Mouse (Mus musculus) ES-Bruce4 (cell line): ENCODE data around the gene Spert. TPM values are rescaled to one million over a fixed set of nuclear protein-coding genes. Genes with fewer than 3 reads are reported as not detected.

Source experiments
- H3K27ac ChIP-seq: 2 replicates; pipeline ENCODE4 v1.5.1; 2012; ENCODE audit warnings: low read length, inconsistent platforms; ENCODE audit not compliant: insufficient read depth
- H3K27me3 ChIP-seq: 2 replicates; pipeline ENCODE4 v1.6.1; 2012; ENCODE audit warnings: mild to moderate bottlenecking, low read length, inconsistent platforms; ENCODE audit not compliant: control insufficient read depth, poor library complexity, insufficient read depth, severe bottlenecking
- H3K36me3 ChIP-seq: 2 replicates; pipeline ENCODE4 v1.6.1; 2012; ENCODE audit warnings: inconsistent platforms, mild to moderate bottlenecking, low read length, moderate library complexity; ENCODE audit not compliant: control insufficient read depth, poor library complexity, insufficient read depth, severe bottlenecking
- H3K4me1 ChIP-seq: one replicate; pipeline ENCODE4 v1.8.1; 2011; ENCODE audit warnings: low read length; ENCODE audit not compliant: control insufficient read depth, insufficient read depth
- H3K4me3 ChIP-seq: 2 replicates; pipeline ENCODE4 v1.5.1; 2011; ENCODE audit warnings: low read depth, mild to moderate bottlenecking, low read length
- H3K9ac ChIP-seq: 2 replicates; pipeline ENCODE4 v1.6.1; 2012; ENCODE audit warnings: low read depth, mild to moderate bottlenecking, inconsistent platforms; ENCODE audit not compliant: poor library complexity, severe bottlenecking
- H3K9me3 ChIP-seq: replicated peaks from 2 replicates; pipeline ENCODE4 v1.6.1; 2012; ENCODE audit warnings: mild to moderate bottlenecking, low read length, inconsistent platforms; ENCODE audit not compliant: control insufficient read depth, poor library complexity, insufficient read depth, severe bottlenecking
- CTCF ChIP-seq: IDR thresholded peaks from one replicate; pipeline ENCODE4 v1.8.1; 2011; ENCODE audit warnings: low read depth, low read length
- EP300 ChIP-seq: IDR thresholded peaks from 2 replicates; pipeline ENCODE4 v1.6.1; 2011; ENCODE audit warnings: low read depth, low read length; ENCODE audit not compliant: insufficient read depth
- POLR2A ChIP-seq: IDR thresholded peaks from one replicate; pipeline ENCODE4 v1.8.1; 2011; ENCODE audit warnings: low read length; ENCODE audit not compliant: insufficient read depth
- polyA plus RNA-seq: library from polyadenylated mRNA; stranded (reverse); fragments of >200 nt; gene quantifications from 2 replicates; pipeline ENCODE4 v1.2.4, GENCODE M21; 2011; ENCODE audit warnings: low read depth; ENCODE audit not compliant: missing spikeins, insufficient read depth, insufficient read length

Spert gene
- not detected in 2 replicates for polyA plus RNA-seq

- Histone ChIP-seq H3K36me3 (no peaks in the 10 kb centered on the region), H3K9me3 (no peaks in the 10 kb centered on the region), H3K9ac (no peak within 1 kb of the TSS), H3K27ac (no peak within 1 kb of the TSS), H3K4me1 (no peaks in the 10 kb centered on the region), H3K4me3 (no peak within 1 kb of the TSS), H3K27me3 (no peaks in the 10 kb centered on the region)
- TF ChIP-seq CTCF: no peak
- TF ChIP-seq EP300: no peak
- TF ChIP-seq POLR2A: no peak
Observed at GRCm38 (mm10) chr14:75592978-75593377, at the start of gene Spert. Spert (minus strand) TSS chr14:75593116.

- Histone ChIP-seq H3K9me3 (no peaks in the 10 kb centered on the region), H3K36me3 (no peaks in the 10 kb centered on the region), H3K27ac (no peak within 1 kb of the TSS), H3K4me1 (no peaks in the 10 kb centered on the region), H3K4me3 (no peak within 1 kb of the TSS), H3K9ac (no peak within 1 kb of the TSS), H3K27me3 (no peaks in the 10 kb centered on the region)
- TF ChIP-seq CTCF (no peak), EP300 (no peak), POLR2A (no peak)
Observed at GRCm38 (mm10) chr14:75642080-75642479, 49.2 kb upstream of the Spert start, which contains the start of gene Erich6b. Erich6b (plus strand) TSS chr14:75642259.

- H3K27ac ChIP-seq: no peak overlapping the region
- TF ChIP-seq CTCF (no peak), EP300 (no peak), POLR2A (no peak)
- no peaks in the 10 kb centered on the region for H3K27me3 ChIP-seq
- H3K4me3 ChIP-seq: no peak overlapping the region
- H3K9ac ChIP-seq: no peak overlapping the region
- no peaks in the 10 kb centered on the region for H3K36me3 ChIP-seq
- no peaks in the 10 kb centered on the region for H3K9me3 ChIP-seq
- no peaks in the 10 kb centered on the region for H3K4me1 ChIP-seq
Observed at GRCm38 (mm10) chr14:75641369-75641768, 48.5 kb upstream of the Spert start.

GRCm38 (mm10) chr14:75640846-75641245 lies 47.9 kb upstream of the Spert start:
- Histone ChIP-seq H3K4me1 (no peaks in the 10 kb centered on the region), H3K36me3 (no peaks in the 10 kb centered on the region), H3K4me3 (no peak overlapping the region), H3K27me3 (no peaks in the 10 kb centered on the region), H3K9me3 (no peaks in the 10 kb centered on the region), H3K27ac (no peak overlapping the region), H3K9ac (no peak overlapping the region)
- TF ChIP-seq CTCF: peak; percentile 1
- TF ChIP-seq EP300: no peak

GRCm38 (mm10) chr14:75637641-75638040 lies 44.7 kb upstream of the Spert start:
- no peaks in the 10 kb centered on the region for H3K36me3 ChIP-seq
- no peaks in the 10 kb centered on the region for H3K27me3 ChIP-seq
- TF ChIP-seq EP300 (no peak), CTCF (no peak), POLR2A (no peak)
- H3K27ac ChIP-seq: no peak overlapping the region
- H3K4me1 ChIP-seq: no peaks in the 10 kb centered on the region
- H3K9ac ChIP-seq: no peak overlapping the region
- H3K4me3 ChIP-seq: no peak overlapping the region
- H3K9me3 ChIP-seq: no peaks in the 10 kb centered on the region

- Histone ChIP-seq H3K9me3 (no peaks in the 10 kb centered on the region), H3K36me3 (no peaks in the 10 kb centered on the region), H3K4me1 (peaks cover 2% of the 10 kb centered on the region), H3K27me3 (no peaks in the 10 kb centered on the region), H3K27ac (no peak overlapping the region), H3K4me3 (no peak overlapping the region), H3K9ac (no peak overlapping the region)
- TF ChIP-seq CTCF (no peak), POLR2A (no peak), EP300 (no peak)
Observed at GRCm38 (mm10) chr14:75636107-75636506, 43.2 kb upstream of the Spert start.
